Mouse (Mus musculus) frontal cortex, postnatal 36 days (tissue): ENCODE measurements around the gene Actn4.

Source experiments
- DNase-seq, 2 experiments: peaks; one replicate each; pipeline ENCODE4 v3.0.0; 2022; ENCODE audit warnings: low spot score in 2 of 2

Gene Actn4

DNA sequence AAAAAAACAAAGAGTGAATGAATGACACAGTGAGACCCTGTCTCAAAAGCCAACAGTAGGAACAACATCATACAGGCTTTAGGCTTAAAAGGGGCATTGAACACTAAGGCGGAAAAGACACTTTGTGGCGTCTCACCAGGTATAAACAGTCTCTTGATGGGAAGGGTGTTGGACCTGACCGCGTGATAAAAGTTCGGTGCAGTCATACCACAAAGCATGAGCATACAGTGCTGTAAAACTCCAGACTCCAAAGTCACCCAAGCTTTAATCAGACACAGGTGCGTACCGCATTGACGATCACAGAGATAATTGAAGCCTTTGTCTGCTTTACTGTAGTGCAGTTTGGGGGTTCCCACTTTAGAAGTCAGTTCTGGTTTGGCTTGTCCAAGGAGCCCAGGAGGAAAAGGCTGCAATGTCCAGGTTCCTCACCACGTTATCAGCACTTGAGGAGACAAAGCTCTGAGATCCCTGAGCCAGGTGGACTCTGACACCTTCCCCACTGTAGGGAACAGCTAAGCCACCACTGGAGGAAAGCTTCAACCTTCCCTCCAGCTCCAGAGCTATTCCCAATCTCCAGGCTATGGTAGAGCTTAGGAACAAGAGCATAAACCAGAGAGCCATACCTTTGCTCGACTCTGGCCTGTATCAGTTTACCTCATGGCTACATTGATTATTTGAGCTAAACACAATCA, 11.6 kb downstream of the Actn4 start:
- no peak for DNase-seq

GRCm38 (mm10) chr7:28949298-28949697, 12.8 kb downstream of the Actn4 start:
- no peak for DNase-seq

- DNase-seq = no peak
Measured at GRCm38 (mm10) chr7:28948746-28949145, 13.4 kb downstream of the Actn4 start.

- DNase-seq = no peak
Measured at GRCm38 (mm10) chr7:28946271-28946610, 15.9 kb downstream of the Actn4 start.

DNA sequence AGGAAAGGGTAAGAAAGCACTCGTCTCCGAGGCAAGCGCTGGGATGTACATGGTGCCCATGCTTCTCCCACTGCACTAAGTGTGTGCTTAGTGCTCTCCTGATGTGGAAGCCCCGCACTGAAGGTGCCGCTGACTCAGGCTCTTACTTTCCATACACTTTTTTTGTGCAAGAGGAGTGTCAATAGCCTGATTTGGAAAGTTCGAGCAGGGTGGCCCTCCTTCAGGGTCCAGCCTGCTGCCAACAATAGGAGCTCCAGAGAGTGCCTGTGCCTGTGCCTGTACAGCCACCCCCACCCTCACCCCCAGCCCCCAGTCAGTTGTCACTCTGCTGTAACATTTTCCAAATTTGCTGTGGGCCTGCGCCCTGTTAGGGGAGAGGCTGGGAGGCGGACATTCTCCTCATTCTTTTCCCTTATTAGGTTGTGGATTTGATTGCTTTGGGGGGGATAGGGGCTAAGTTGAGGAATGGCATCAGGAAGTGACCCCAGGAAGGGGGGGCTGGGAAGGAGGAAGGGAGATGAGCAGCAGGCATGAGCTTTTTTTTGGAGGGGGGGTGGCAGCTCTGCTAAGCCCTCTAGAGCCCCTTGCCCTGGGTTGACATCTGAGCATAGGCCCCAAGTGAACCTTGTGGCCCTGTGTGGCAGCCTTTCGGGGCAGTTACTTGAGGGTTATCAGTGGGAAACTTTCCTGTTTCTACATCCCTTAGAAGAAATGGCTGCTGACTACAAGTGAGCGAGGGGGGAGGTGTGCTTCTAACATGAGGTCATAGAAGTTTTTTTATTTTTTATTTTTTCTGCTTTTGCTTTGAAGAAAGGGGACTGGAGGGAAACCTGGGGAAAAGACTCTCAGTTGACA, 16.5 kb downstream of the Actn4 start:
- DNase-seq = no peak

- DNase-seq = no peak
Measured at GRCm38 (mm10) chr7:28944756-28945415, 17.3 kb downstream of the Actn4 start.

GRCm38 (mm10) chr7:28943451-28944180, 18.5 kb downstream of the Actn4 start:
- DNase-seq = no peak

DNA sequence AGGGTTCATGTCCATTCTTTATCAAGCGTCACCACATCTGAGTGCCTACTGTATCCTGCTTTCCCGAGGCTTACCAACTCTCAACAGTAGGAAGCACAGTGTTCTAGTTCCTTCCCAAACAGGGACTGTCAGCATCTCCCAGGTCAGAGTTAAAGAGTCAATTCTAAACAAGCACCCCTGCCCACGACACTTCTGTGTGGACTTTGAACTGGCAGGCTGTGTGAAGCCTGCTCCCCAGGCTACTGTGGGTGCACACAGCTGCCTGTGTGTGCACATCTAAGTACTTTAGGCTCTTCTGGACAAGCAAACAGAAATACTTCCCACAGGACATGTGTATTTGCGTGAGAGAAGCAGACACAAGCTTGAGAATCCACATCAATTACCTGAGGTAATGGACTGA, 20.6 kb downstream of the Actn4 start:
- no peak for DNase-seq

GRCm38 (mm10) chr7:28941129-28941528, 21.0 kb downstream of the Actn4 start:
- no peak for DNase-seq

DNA sequence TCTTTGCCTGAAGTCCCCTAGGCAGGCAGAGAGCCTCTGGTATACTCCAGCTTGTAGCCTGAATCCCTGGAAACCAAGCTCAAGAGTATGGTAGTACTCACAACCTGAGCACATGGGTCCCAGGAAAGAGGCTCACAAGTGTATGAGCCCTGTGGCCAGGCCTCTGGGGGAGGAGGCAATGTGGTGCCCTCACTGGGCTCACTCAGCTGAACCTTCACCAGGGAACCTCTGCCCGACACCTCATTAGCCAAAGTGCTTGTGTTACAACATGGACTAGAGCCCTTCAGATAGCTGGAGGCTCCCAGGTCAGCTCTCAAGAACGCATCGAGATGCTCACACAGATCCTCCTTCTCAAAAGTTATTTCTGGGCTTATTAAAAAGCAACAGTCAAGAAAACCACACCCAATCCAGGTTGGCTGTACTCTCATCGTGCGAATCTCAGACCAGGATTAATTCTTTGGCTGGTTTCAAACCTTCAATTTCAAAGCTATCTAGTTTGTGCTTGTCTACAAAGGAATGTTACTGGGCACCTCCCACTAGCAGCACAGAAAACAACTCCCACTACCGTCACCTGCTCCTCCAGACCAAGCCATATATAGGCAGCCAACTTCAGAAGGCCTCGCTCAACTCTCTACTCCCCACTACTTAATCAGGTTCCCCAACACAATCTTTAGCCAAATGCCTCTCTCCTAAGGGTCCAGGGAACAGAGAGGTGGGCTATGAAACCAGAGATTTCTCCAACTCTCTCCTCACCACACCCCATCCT, 22.5 kb downstream of the Actn4 start:
- no peak for DNase-seq

DNA sequence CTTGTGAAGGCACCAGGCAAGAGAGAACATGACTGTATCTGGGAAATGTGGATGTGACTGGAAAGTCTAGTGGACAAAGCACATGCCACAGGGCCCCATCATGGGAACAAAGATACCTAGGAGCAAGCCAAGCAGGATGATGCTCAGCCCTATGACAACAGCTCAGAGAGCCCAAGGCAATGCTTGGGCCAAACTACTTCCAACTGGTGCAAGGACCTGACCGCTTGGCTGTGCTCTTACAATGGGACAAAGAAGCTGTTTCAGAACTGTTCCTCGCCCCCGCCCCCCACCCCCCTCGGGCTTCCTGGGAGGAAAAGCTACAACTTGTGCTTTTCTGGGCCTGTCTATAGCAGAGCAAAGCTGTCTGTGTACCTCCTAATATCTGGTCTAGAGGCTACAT, 23.5 kb downstream of the Actn4 start:
- DNase-seq = no peak

GRCm38 (mm10) chr7:28936787-28937186, 25.4 kb downstream of the Actn4 start:
- DNase-seq = no peak

- no peak for DNase-seq
Measured at GRCm38 (mm10) chr7:28933825-28934224, 28.3 kb downstream of the Actn4 start.

DNA sequence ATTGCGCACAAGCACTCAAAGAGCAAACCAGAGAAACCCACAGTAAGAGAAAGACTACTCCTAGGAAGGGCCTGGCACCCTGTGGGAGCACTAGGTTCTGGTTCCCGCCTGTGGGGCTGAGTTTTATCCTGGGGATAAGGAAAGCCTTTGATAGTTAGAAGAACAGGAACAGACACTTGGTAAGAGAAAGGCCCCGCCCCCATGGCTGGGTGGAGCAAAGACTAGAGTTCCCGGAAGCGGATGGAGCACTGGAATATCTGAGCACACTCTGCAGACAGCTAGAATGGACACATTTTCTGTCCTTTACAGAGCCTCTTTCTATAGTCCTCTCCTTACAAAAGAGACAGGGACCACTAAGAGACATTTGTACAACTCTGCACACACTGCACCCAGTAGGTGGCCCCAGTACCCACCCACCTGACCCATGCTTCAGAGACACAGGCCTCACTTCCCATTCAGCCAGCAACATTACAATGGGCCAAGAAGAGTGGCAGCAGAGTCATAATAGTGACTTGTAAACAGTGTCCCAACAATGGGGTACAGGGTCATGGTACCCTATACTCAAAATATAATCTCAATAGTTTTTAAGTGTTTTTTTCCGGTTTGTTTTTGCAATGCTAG, 29.6 kb downstream of the Actn4 start:
- DNase-seq = no peak

DNA sequence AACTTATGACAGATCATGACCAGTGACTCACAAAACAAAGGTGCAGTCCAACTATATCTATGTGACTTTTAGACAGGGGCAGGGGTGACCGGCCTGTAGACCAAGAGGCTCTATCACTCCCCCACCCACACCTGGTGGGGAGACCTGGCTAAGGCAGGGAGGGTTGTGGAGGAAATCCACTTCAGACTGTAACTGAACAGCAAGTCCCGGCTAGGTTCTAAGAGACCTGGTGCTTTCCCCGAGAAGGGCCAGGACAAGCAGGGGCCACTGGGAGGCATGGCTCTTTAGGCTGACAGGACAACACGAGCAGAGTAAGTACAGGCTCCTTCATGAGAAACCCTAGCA, 30.5 kb downstream of the Actn4 start:
- DNase-seq = no peak

DNA sequence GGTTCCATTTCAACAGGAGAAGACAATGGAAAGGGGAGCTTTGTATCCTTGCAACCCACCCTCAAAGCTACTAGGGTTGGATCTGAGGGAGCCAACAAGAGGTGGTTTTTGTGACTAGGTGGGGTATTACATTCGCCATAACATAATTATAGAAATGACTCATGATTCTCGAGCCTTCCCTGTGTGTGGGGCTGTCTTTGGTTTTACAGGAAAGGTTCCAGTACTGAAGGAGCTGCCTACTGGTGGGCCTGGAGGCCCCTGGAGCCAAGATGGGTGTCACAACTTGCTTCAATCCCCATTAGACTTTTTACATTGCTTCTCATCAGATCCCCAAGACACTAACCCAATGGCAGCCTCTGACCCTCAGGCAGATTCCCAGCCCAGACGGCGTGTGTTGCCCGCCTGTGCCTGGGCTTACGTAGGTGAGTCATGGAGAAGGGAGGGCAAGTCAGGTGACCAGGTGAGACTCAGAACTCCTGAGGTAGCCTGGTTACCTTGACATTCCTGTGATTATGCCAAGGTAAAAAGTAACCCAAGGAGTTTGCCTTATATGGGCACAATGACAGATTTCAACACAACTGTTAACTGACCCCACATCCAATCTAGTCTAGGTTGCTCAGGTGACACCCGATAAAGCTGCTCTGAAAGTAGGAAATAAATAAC, 31.0 kb downstream of the Actn4 start:
- DNase-seq = no peak

DNA sequence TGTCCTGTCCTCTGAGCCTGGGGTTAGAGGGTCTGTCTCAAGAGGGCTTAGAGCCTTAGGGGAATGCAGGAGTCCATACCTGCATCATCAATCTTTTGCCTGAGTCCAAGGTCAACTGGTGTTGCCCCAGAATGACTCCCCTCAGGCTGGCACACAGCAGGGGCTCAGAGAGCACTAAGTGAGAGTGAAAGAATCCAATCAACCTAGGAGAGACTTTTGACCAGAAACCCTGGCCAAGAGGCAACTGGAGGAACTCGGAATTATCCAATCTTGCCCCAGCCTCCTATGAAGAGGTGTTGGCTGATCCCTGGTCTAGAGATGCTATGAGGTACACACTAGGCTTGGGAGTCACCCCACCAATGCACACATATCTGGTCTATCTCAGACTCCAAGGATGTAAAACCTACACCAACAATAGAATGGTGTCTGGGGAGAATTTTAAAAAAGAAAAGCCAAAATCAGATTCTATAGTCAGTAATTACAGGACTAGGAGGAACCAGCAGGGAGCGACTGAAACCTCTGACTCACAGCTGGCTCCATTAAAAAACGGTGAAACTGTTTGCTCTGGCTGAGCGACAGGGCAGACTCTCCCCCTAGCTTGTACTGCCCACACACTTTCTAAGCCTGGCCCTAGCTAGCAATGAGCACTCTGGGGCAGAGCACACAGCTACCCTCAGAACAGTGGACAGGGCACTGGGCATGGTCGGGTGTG, 31.7 kb downstream of the Actn4 start:
- DNase-seq = no peak

GRCm38 (mm10) chr7:28929381-28929780, 32.8 kb downstream of the Actn4 start:
- DNase-seq = no peak

DNA sequence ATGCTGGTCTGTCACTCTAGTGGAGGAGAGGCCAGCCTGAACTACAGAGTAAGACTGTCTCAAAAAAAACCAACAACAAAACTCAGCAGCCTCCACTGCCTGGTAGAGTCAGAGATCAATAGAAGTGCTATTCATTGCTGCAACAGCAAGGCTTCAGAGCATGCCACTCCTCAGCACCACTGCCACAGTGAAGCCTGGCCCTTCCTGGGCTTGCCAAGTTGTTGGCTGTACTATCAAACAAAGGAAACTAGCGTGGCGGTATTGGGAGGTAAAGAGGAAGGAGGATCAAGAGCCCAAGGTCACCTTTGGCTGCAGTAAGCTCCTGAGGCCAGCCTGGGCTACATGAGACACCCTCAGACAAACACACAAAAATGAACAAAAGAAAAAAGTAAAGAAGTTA, 36.0 kb downstream of the Actn4 start:
- no peak for DNase-seq

DNA sequence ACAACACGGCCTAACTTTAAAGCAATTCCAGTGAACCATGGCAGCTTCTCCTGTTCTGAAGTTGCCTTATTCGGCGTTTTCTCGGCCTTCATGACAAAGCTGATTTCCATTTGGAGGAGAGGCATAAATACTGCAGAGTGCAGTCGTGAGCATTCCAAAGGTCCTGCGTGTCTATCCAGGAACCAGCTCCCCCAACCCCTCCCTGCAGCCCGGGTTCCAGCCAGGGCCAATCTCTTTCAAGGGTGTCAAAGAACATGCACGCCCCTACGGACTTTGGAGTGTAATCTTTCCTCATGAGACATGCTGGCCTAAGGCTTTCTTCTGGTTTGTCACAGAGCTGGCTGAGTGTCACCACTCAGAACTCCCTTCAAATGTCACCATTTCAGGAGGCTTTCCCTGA, 36.8 kb downstream of the Actn4 start:
- no peak for DNase-seq
